Mouse (Mus musculus): ENCODE data around the gene Myl9. TPM values are rescaled to one million over a fixed set of nuclear protein-coding genes. Genes with fewer than 3 reads are reported as not detected.

Gene Myl9
- polyA plus RNA-seq, 1 experiment from 2014 or later = 1,649 TPM

- Histone ChIP-seq H3K27me3 (ENCODE audit: control insufficient read depth, insufficient read depth, low read length) (no peaks in the 10 kb centered on the region), H3K9me3 (replicated peaks; ENCODE audit: control insufficient read depth, low read length) (no peaks in the 10 kb centered on the region), H3K4me2 (ENCODE audit: low read depth, low read length) (no peak overlapping the region), H3K4me3 (replicated peaks; ENCODE audit: low read length) (no peak overlapping the region), H3K27ac (ENCODE audit: low read length) (no peak overlapping the region), H3K9ac (ENCODE audit: low read length) (no peak overlapping the region), H3K4me1 (ENCODE audit: control insufficient read depth, insufficient read depth, low read length) (no peaks in the 10 kb centered on the region), H3K36me3 (ENCODE audit: control insufficient read depth, insufficient read depth, low read length) (no peaks in the 10 kb centered on the region)
- ATAC-seq (ENCODE audit: insufficient read depth, low FRiP score) = no peak
- WGBS = 58% methylated on average over 12 of the region's 12 CpGs
Observed at GRCm38 (mm10) chr2:156769274-156769673, 5.9 kb upstream of the Myl9 start.

GRCm38 (mm10) chr2:156773470-156773869 is 1.8 kb upstream of the Myl9 start:
- no peaks in the 10 kb centered on the region for H3K27me3 ChIP-seq (ENCODE audit: control insufficient read depth, insufficient read depth, low read length)
- no peaks in the 10 kb centered on the region for H3K36me3 ChIP-seq (ENCODE audit: control insufficient read depth, insufficient read depth, low read length)
- no peak for ATAC-seq (ENCODE audit: insufficient read depth, low FRiP score)
- H3K4me1 ChIP-seq (ENCODE audit: control insufficient read depth, insufficient read depth, low read length) = peaks cover 10% of the 10 kb centered on the region; the same call in 1 of the 2 replicates
- no peak overlapping the region for H3K4me3 ChIP-seq (replicated peaks; ENCODE audit: low read length)
- H3K27ac ChIP-seq (ENCODE audit: low read length) = no peak overlapping the region
- no peaks in the 10 kb centered on the region for H3K9me3 ChIP-seq (replicated peaks; ENCODE audit: control insufficient read depth, low read length)
- H3K4me2 ChIP-seq (ENCODE audit: low read depth, low read length) = no peak overlapping the region
- no peak overlapping the region for H3K9ac ChIP-seq (ENCODE audit: low read length)

- Histone ChIP-seq H3K9me3 (replicated peaks; ENCODE audit: control insufficient read depth, low read length) (no peaks in the 10 kb centered on the region), H3K4me1 (ENCODE audit: control insufficient read depth, insufficient read depth, low read length) (peaks cover 10% of the 10 kb centered on the region; the same call in 1 of the 2 replicates), H3K36me3 (ENCODE audit: control insufficient read depth, insufficient read depth, low read length) (no peaks in the 10 kb centered on the region), H3K27ac (ENCODE audit: low read length) (peak overlapping the region; percentile 92), H3K4me3 (replicated peaks; ENCODE audit: low read length) (peak overlapping the region; percentile 57), H3K9ac (ENCODE audit: low read length) (peak overlapping the region; percentile 83), H3K4me2 (ENCODE audit: low read depth, low read length) (peak overlapping the region; percentile 55), H3K27me3 (ENCODE audit: control insufficient read depth, insufficient read depth, low read length) (no peaks in the 10 kb centered on the region)
- ATAC-seq (ENCODE audit: insufficient read depth, low FRiP score) = no peak
- 65% methylated on average over 13 of the region's 13 CpGs for WGBS
Observed at GRCm38 (mm10) chr2:156774035-156774737, 1.0 kb upstream of the Myl9 start.

GRCm38 (mm10) chr2:156775455-156776435 is 525 bp downstream of the Myl9 start:
- Histone ChIP-seq H3K36me3 (ENCODE audit: control insufficient read depth, insufficient read depth, low read length) (no peaks in the 10 kb centered on the region), H3K4me3 (replicated peaks; ENCODE audit: low read length) (peak overlapping the region; percentile 57), H3K4me2 (ENCODE audit: low read depth, low read length) (peak overlapping the region; percentile 55), H3K4me1 (ENCODE audit: control insufficient read depth, insufficient read depth, low read length) (peaks cover 19% of the 10 kb centered on the region), H3K9ac (ENCODE audit: low read length) (peak overlapping the region; percentile 83), H3K27me3 (ENCODE audit: control insufficient read depth, insufficient read depth, low read length) (no peaks in the 10 kb centered on the region), H3K27ac (ENCODE audit: low read length) (peak overlapping the region; percentile 92), H3K9me3 (replicated peaks; ENCODE audit: control insufficient read depth, low read length) (no peaks in the 10 kb centered on the region)
- 33% methylated on average over 17 of the region's 17 CpGs for WGBS
- no peak for ATAC-seq (ENCODE audit: insufficient read depth, low FRiP score)

- no peak for ATAC-seq (ENCODE audit: insufficient read depth, low FRiP score)
- H3K9ac ChIP-seq (ENCODE audit: low read length) = peak overlapping the region; percentile 68
- H3K27ac ChIP-seq (ENCODE audit: low read length) = peak overlapping the region; percentile 72
- peaks cover 23% of the 10 kb centered on the region for H3K4me1 ChIP-seq (ENCODE audit: control insufficient read depth, insufficient read depth, low read length)
- no peaks in the 10 kb centered on the region for H3K36me3 ChIP-seq (ENCODE audit: control insufficient read depth, insufficient read depth, low read length)
- peak overlapping the region; percentile 49 for H3K4me2 ChIP-seq (ENCODE audit: low read depth, low read length)
- no peaks in the 10 kb centered on the region for H3K27me3 ChIP-seq (ENCODE audit: control insufficient read depth, insufficient read depth, low read length)
- no peaks in the 10 kb centered on the region for H3K9me3 ChIP-seq (replicated peaks; ENCODE audit: control insufficient read depth, low read length)
- H3K4me3 ChIP-seq (replicated peaks; ENCODE audit: low read length) = peak overlapping the region; percentile 46
- 77% methylated on average over 2 of the region's 2 CpGs for WGBS
Observed at GRCm38 (mm10) chr2:156776907-156777306, 1.7 kb downstream of the Myl9 start.

- peaks cover 25% of the 10 kb centered on the region for H3K4me1 ChIP-seq (ENCODE audit: control insufficient read depth, insufficient read depth, low read length)
- H3K9ac ChIP-seq (ENCODE audit: low read length) = peak overlapping the region; percentile 68
- whole genome bisulfite sequencing = 50% methylated on average over 7 of the region's 7 CpGs
- peak overlapping the region; percentile 49 for H3K4me2 ChIP-seq (ENCODE audit: low read depth, low read length)
- no peaks in the 10 kb centered on the region for H3K36me3 ChIP-seq (ENCODE audit: control insufficient read depth, insufficient read depth, low read length)
- no peaks in the 10 kb centered on the region for H3K27me3 ChIP-seq (ENCODE audit: control insufficient read depth, insufficient read depth, low read length)
- no peaks in the 10 kb centered on the region for H3K9me3 ChIP-seq (replicated peaks; ENCODE audit: control insufficient read depth, low read length)
- ATAC-seq (ENCODE audit: insufficient read depth, low FRiP score) = no peak
- H3K4me3 ChIP-seq (replicated peaks; ENCODE audit: low read length) = peak overlapping the region; percentile 46
- peak overlapping the region; percentile 72 for H3K27ac ChIP-seq (ENCODE audit: low read length)
Observed at GRCm38 (mm10) chr2:156777326-156778004, 2.2 kb downstream of the Myl9 start.

- no peak for ATAC-seq (ENCODE audit: insufficient read depth, low FRiP score)
- H3K9me3 ChIP-seq (replicated peaks; ENCODE audit: control insufficient read depth, low read length) = no peaks in the 10 kb centered on the region
- 71% methylated on average over 8 of the region's 8 CpGs for WGBS
- peaks cover 28% of the 10 kb centered on the region for H3K4me1 ChIP-seq (ENCODE audit: control insufficient read depth, insufficient read depth, low read length)
- peak overlapping the region; percentile 45; the same call in 1 of the 2 replicates for H3K9ac ChIP-seq (ENCODE audit: low read length)
- H3K27ac ChIP-seq (ENCODE audit: low read length) = no peak overlapping the region
- H3K27me3 ChIP-seq (ENCODE audit: control insufficient read depth, insufficient read depth, low read length) = no peaks in the 10 kb centered on the region
- peak overlapping the region; percentile 22 for H3K4me3 ChIP-seq (replicated peaks; ENCODE audit: low read length)
- H3K36me3 ChIP-seq (ENCODE audit: control insufficient read depth, insufficient read depth, low read length) = no peaks in the 10 kb centered on the region
- peak overlapping the region; percentile 48 for H3K4me2 ChIP-seq (ENCODE audit: low read depth, low read length)
Observed at GRCm38 (mm10) chr2:156778571-156778970, 3.4 kb downstream of the Myl9 start.

- H3K4me1 ChIP-seq (ENCODE audit: control insufficient read depth, insufficient read depth, low read length) = peaks cover 28% of the 10 kb centered on the region
- H3K4me3 ChIP-seq (replicated peaks; ENCODE audit: low read length) = peak overlapping the region; percentile 22
- 72% methylated on average over 5 of the region's 5 CpGs for WGBS
Observed at GRCm38 (mm10) chr2:156779036-156779435, 3.8 kb downstream of the Myl9 start.

More at GRCm38 (mm10) chr2:156779036-156779435, 3.8 kb downstream of the Myl9 start:
- ATAC-seq (ENCODE audit: insufficient read depth, low FRiP score) = no peak
- Histone ChIP-seq H3K9me3 (replicated peaks; ENCODE audit: control insufficient read depth, low read length) (no peaks in the 10 kb centered on the region), H3K36me3 (ENCODE audit: control insufficient read depth, insufficient read depth, low read length) (no peaks in the 10 kb centered on the region), H3K27ac (ENCODE audit: low read length) (no peak overlapping the region), H3K4me2 (ENCODE audit: low read depth, low read length) (peak overlapping the region; percentile 48), H3K9ac (ENCODE audit: low read length) (peak overlapping the region; percentile 45; the same call in 1 of the 2 replicates), H3K27me3 (ENCODE audit: control insufficient read depth, insufficient read depth, low read length) (no peaks in the 10 kb centered on the region)
